Mouse (Mus musculus) gastrocnemius, postnatal 25 days (tissue): ENCODE results near the gene Rhbdd1. TPM values are rescaled to one million over a fixed set of nuclear protein-coding genes. Genes with fewer than 3 reads are reported as not detected.

Source experiments
- DNase-seq: peaks from one replicate; pipeline ENCODE4 v3.0.0; 2022
- total RNA-seq, 2 experiments: library from RNA; stranded (reverse); gene quantifications; 1 replicate in 1 of 2; 2 replicates in 1 of 2; pipeline ENCODE4 v1.2.3; 2021

Rhbdd1 gene
- total RNA-seq, 2 experiments from 2014 or later, result 6.5 to 7.7 TPM

DNA sequence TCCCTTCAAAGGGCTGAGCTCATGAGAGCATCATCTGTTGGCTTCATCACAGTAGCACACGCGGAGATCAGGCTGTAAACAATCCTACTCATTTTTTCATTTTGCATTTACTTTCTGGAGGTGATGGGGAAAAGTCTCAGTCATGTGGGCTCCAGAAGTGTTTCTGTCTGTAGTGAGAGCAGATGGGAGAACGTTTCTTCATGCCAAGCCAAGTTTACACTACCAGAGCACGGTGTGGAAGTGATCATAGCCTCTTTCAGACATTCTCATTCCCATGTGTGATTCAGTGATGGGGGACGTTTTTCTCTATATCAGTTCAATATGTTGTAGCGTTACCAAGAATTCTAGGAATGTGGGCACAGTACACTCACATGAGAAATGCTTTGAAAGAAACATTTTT, 45.9 kb downstream of the Rhbdd1 start:
- no peak for DNase-seq

DNA sequence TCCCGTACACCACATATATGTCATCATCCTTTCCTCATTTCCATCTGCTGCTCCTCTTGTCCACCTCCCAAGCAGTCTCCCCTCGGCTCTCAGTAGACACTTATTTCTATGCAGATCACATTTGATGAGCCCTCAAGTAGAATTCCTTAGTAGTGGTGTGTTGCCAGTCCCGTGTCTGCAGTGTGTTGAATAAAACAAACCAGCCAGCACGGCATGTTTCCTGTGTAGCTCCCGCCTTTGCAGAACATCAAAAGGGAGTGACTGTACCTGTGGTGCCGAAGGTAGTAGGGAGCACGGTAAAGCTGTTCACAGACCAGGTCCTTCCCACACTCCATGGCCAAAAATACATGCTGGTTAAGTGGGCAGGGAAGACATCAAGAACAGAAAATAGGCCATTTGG, 47.8 kb downstream of the Rhbdd1 start:
- DNase-seq, result no peak

DNA sequence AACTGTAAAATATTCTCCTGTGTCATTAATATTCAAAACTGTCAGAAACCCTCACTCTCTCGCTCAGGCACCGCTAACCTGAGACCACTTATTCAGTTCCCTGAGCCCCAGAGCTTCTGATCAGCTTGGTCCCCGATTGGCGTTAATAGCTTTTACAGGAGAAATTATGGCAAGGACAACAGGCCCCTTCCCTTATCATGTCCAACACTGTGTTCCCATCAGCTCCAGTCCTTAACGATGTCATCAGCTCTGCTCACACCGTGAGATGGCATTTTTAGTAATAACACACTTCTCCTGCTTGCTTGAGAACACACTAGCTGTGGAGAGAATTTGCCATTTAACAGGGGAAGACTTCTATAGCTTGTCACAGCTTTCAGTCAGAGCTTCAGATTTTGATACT, 48.2 kb downstream of the Rhbdd1 start:
- no peak for DNase-seq

- no peak for DNase-seq
These were observed 55.6 kb downstream of the Rhbdd1 start for GRCm38 (mm10) chr1:82371636-82372428.

DNA sequence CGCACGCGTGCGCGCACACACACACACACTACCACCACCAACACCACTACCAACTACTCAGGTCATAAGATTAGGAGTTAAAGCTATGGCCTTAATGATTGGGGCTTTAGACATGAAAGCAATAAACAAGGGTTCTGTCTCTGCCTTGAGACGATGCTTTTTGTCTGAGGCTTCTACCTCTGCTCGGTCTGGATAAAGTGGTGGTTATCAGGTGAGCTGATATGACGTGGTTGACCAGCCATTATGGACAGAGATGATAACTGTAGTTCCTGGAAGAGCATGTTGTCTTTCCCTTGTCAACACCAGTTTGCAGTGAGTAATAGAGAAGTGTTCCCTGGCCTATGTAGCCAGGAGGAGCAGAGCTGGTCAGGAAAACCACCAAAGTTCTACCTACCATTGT, 57.7 kb downstream of the Rhbdd1 start:
- no peak for DNase-seq

- DNase-seq, result no peak
These were observed 58.6 kb downstream of the Rhbdd1 start for GRCm38 (mm10) chr1:82374831-82375358.

DNA sequence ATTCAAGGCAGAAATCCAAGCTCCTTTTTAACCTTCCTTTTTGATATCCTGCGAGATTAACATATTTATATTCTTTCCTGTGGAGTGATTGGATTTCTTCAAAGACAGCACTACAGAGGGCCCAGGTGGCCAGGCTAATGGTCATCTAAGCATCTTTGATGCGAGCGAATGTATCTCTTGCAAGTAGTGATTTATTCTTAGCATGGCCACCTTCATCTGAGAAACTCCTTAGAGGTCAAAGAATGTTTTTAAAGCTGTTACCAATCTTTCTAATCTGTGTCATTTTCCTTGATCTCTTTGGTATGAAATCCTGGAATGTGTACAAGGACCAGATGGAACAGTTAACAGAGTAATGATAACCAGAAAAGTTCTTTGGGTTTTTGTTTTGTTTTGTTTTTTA, 59.2 kb downstream of the Rhbdd1 start:
- no peak for DNase-seq

DNA sequence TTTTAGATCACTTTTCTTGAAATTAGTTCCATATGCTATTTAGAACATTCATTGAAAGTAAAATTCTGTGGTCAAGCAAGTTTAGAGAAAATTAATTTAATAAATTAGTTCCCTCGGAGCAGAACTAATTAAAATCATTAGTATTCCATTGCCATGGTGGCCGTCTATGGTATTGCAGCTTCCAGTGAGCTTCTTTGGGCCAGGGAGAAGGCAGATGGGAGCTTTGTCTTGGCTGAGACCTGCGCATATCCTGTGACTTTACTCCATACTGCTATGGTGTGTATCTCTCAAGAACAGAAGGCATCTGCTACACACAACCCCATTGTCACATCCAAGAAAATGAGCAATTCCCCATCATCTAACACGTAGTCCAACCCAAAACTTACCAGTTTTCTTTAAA, 65.7 kb downstream of the Rhbdd1 start:
- DNase-seq, result no peak

DNA sequence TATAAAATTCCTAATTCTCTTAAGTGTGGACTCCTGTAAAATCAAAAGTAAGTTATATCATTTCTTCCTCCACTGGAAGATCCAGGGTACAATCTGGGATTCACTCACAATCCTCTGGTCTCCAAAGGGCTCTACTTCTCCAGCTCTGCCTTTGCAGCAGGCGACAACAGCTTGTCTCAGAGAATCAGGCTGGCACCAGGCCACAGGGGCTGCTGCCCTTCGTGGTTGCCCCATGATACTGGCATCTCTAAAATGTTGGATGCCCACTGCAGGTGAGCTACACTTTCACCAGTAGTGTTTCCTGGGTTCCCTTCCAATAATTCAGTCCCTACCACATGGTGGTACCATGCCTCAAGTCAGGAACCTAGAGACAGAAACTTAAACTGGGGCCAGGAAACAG, 67.9 kb downstream of the Rhbdd1 start:
- DNase-seq, result no peak

DNA sequence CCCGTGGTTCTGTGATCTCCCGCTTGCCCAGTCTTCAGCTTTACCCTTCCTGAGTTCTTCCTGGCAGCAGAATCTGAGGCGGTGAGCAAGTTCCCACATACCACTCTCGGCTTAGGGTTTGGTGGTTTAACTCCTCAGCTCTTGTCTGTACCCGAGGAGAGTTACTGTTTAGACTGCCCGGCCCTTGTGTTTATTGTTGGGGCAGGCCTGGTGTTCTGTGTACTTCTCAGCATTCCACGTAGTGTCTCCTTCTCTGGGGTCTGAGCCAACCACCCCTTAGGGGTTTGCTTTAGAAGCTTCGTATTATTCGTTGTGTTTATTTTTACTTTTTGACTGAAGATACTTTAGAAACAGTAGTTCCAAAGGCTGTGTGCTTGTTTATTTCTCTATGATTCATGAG, 68.8 kb downstream of the Rhbdd1 start:
- no peak for DNase-seq

DNA sequence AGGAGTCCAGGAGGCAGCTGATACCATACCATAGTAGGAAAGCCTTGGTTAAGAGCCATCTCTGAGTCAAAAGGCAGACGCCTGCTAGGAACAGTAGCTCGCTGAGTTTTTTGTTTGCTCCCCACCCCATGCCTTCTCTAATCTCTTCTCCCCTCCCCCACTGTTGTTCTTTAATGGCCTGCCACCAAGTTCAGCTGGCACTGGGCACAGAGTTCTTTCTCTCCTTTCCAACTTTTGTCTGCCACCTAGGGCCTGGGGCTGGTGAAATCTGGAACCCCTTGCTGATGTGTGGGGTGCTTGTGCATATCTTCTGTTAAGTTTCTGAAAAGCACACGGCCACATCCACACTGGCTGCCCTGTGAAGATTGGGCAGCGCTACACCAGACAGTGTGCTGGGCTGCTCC, 69.6 kb downstream of the Rhbdd1 start:
- DNase-seq, result no peak

GRCm38 (mm10) chr1:82386814-82387771, 70.8 kb downstream of the Rhbdd1 start:
- no peak for DNase-seq

- DNase-seq, result no peak
These were observed 73.1 kb downstream of the Rhbdd1 start for GRCm38 (mm10) chr1:82389371-82389770.

- no peak for DNase-seq
These were observed 79.1 kb downstream of the Rhbdd1 start for GRCm38 (mm10) chr1:82395371-82395770.

- no peak for DNase-seq
These were observed 91.5 kb downstream of the Rhbdd1 start for GRCm38 (mm10) chr1:82407786-82408185.

DNA sequence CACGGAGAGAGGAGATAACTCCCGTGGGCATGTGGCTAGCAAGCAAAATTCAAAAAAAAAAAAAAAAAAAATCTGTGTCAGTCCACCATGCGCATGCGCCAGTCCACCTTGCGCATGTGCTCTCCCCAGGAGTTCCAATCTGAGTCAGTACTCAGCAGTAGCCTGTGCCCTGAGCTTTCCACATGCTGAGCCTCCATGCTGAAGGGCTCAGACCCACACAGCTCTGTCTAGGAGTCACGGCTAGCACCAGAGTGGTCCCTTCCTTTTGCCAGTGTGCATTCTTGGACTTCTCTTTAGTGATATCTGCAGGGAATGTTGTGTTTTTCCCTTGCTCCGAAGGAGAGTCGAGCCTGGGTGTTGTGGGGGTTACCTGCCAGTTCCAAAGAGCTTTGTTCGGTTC, 93.0 kb downstream of the Rhbdd1 start:
- no peak for DNase-seq

GRCm38 (mm10) chr1:82410548-82410947, 94.3 kb downstream of the Rhbdd1 start:
- DNase-seq, result no peak

DNA sequence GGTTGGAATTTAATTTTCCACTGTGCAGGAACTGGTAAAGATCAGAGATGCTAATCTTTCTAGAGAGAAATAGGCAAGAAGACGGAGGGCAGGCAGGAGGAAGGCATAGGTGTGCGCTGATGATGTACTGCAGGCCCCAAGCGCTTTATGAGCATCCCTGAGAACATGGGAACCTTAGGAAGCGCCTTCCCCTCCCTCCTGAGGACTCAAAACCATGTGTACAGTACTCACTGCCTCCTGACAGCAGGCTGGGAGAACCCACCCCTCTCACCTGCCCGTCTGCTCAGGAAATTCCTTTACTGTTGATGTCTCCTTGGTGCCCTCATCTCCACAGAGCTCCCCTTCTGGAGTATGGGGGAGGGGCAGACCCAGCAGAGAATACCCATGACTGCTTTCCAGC, 95.3 kb downstream of the Rhbdd1 start:
- no peak for DNase-seq

DNA sequence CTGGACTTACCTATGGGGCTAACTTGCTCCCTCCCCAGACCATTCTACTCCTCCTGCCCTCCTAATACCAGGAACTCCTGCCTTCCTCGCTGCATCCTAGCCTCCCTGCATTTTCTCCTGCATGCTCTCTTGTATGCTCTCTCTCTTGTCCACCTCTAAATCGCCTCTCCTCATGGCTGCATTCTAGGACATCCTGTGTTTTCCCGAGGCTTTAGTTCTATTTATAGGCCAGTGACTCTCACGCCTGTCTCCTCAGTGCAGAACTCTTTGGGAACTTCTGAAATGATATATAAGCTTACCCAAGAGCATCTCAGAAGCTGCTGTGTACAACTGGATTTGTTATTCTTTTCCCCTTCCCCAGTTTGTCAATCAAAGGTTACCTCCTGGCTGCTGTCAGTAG, 95.8 kb downstream of the Rhbdd1 start:
- DNase-seq, result no peak

- DNase-seq, result no peak
These were observed 98.3 kb downstream of the Rhbdd1 start for GRCm38 (mm10) chr1:82414434-82415045.

DNA sequence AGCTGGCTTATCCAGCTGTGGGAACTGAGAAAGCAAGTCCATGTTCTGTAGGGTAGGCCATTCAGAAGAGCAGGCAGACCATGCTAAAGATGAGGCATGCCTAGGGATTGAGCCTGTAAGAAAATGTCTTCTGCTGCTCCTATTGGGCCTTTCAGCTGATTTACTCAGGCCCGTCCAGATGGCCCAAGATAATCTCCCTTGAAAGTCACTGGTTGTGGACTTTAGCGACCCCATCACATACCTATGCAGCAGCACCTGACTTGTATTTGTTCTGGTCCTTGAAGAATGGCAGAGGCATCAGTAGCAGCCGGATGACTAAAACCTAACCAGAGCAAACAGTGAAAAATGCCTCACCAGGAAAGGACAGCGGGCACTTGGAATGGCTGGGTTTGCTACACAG, 99.4 kb downstream of the Rhbdd1 start:
- DNase-seq, result no peak

DNA sequence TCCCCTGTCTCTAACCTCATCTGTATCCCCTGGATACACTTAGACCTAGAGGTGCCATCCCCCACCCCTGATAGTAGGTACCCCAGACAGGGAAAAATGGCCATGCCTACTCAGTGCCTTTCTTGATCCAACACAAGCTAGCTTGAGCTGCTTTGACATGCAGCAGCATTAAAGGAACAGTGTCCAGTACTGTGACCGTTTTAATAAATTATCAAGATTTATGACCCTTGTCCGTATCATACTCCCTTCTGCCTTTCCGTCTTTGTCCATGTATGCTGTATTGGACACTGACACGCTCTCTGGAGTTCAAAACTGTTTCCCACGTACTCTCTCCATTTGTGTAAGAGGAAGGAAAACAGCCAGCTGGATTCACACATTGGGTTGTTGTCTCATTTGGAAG, 111.5 kb downstream of the Rhbdd1 start:
- no peak for DNase-seq

GRCm38 (mm10) chr1:82429061-82429460, 112.8 kb downstream of the Rhbdd1 start:
- DNase-seq, result no peak
